Mouse (Mus musculus): ENCODE results near the gene Upk3bl.
"Not testable (repeated sequence)": the region's sequence is repeated elsewhere in the genome, so short reads cannot be mapped to it uniquely, and the experiment has no call there.

Gene Upk3bl

DNA sequence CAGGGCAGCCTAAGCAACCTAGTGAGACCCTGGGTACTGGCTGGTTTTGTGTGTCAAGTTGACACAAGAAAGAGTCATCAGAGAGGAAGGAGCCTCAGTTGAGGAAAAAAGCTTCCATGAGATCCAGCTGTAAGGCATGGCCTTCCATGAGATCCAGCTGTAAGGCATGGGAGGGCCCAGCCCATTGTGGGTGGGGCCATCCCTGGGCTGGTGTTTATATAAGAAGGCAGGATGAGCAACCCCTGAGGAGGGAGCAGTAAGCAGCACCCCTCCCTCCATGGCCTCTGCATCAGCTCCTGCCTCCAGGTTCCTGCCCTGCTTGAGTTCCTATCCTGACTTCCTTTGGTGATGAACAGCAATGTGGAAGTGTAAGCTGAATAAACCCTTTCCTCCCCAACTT is 5.8 kb upstream of the Upk3bl start:
- DNase-seq = not testable (repeated sequence)

DNA sequence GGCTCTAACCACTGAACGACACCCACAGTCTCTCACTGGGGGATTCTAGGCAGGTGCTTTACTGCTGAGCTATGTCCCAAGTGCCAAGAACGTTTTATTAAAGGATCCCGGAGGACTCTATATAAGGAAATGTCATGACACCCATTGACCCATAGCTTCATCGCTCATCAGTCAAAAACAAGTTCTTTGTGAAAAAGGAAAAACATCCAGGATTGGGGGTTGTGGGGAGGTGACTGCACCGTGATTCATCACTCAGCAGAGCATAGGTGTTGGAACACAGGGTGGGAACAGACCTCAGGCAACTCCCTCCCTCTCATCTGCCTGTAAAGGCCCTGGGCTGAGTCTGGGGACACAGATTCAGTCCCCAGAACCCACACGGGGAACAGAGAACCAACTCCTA is 4.4 kb upstream of the Upk3bl start:
- DNase-seq = no peak

DNA sequence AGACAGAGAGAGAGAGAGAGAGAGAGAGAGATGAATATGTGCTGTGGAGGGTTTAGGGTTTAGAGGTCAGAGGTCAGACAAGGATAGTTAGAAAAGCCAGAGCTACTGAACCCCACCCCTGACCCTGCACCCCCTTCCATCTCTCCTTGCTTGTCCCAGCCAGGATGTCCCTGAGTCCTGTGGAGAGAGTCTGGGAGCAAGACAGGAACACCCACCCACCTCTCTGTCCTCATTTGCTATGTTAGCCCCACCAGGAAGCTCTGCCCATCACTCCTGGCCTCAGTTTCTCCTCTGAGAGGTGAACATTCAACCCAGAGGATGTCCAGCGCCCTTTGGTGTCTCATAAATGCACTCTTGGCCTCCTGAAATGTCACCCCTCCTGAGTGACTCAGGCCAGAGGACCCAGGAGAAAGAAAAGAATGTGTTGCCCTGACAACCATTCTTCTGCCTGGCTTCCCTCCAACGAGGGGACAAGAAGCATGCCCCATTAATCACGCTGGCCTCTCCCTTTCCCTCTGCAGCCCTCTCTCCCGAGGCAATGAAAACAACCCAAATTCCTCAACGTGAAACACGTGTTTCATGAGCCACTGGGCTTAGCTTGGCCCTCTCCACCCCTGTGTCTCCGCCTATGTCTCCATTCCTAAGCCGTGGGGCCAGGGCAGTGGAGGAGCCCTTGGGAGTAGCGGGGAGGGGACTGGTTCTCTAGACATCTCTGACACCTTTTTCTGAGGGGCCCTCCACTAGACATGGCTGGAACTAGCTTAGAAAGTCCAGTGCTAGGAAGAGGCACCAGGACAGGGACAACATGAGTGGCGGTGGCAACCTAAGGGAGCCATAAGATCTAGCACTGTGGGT is 2.8 kb upstream of the Upk3bl start:
- peak; percentile 35 for DNase-seq

DNA sequence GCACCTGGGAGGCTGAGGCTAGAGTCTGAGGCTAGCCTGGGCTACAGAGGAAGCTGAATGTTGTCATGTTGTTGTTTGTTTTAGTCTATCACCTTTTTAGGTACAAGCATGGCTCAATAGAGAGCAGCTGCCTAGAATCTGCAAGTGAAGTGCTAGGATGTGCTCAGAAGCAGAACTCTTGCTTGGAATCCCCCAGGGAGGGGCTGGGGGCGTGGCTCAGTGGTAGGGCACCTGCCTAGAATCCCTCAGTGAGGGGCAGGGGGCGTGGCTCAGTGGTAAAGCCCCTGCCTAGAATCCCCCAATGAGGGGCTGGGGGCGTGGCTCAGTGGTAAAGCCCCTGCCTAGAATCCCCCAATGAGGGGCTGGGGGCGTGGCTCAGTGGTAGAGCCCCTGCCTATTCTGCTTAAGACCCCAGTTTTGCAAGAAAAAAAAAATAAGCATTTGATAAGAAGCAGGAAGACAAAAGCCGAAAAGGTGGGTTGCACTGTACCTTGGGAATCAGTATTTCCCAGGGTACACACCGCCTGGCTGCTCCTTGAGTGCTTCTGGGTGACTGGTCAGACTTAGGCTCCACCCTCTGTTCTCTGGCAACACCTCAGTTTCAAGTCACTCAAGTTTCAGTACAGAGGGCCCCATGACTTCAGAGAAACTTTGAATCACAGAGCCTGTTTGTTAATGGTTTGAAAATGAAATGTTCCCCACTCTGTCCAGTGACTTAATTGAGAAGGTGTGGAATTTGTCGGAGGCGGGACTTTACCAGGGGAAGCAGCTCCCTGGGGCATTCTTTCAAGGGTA is 1.2 kb upstream of the Upk3bl start:
- peak; percentile 73 for DNase-seq

DNA sequence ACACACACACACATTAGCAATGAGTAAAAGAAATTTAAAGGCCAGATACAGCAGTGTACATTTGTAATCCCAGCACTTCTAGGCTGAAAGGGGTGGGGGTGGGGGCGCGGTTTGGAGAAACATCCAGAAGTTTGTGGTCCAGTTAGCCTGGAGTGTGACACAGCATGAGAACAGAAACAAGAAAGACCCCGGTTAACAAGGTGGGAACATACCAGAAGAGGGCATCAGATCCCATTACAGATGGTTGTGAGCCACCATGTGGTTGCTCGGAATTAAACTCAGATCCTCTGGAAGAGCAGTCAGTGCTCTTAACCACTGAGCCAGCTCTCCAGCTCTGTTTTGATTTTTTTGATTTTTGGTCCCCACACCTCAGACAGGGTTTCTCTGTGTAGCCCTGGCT is 1.8 kb downstream of the Upk3bl start:
- no peak for DNase-seq

DNA sequence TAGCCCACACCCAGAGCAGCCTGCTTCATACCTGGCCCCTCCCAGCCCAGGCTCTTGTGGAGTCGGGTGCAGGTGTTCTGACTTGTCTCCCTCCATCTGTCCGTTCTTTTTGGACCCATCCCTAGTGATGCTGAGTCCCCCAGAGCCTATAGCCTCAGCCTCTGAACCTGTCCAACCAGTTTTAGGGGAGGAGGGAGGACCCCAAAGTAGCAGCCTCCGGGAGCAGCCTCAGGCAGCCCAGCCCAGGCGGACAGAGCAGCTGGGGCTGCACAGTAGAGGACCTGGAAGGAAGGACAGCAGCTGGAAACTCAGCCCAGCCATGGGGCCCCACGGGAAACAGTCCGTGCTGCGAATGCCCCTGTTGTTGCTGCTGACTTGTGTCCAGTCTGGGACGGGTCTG is 2.8 kb downstream of the Upk3bl start:
- no peak for DNase-seq

DNA sequence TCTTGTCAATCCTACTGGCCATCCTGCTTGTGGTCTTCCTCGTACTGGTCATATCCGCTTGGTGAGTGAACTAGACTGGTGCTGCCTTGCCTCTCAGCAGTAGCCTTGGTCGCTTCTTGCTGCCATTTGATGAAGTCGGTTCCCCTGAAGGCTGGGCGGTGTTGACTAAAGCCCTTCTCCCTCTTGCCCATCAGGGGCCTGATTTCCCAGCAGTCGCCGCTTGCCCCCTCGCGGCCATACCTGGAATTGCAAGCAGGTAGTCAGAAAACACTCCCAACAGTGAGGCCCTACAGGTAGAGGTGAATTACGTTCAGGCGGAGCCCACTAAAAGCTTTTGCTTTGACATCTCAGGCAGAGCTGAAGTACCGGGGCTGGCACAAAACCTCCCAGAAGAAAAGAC is 7.3 kb downstream of the Upk3bl start:
- peak; percentile 86 for DNase-seq

DNA sequence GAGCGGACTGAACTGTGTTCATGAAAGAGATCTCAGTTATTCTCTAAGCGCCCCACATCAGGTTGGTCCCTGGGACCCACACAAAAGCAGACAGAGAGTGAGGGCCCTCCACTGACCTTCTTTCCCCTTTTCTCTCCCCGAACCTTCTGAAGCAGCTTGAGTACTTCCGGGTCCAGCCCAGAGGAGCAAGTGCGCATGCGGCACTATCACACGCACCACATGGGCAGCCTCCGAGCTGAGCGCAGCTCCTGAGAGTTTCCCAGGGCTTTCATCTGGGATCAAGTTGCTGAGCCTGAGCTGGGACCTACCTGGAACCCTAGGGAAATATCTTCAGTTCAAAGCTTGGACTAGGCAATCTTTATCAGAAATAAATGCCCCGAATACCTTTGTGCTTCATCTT is 9.6 kb downstream of the Upk3bl start:
- DNase-seq = no peak

DNA sequence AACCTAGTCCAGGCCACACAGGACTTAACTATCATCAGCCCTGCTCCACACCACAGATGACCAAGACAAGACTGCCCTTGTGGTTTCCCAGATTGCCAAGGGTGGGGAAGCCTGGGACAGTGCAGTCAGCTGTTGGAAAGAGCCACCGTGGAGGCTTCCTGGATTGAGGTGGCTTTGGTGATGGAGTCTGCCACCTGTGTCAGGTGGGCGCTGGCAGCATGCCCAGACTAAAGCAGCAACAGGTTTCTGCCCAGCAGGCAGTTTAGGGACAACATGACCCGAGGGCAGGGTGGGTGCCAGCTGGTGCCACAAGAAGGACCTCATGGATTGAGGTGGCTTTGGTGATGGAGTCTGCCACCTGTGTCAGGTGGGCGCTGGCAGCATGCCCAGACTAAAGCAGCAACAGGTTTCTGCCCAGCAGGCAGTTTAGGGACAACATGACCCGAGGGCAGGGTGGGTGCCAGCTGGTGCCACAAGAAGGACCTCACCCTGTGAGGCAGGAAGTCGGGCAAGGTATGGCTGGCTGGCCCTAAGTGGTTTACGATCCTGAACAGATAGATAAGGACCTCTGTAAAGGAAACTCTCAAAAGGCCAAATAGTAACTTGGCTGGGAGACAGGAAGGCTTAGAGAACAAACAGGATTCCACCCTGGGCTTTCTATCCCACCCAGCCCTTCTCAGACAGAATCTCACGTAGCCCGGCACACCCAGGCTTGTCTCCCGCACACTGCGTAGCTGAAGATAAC is 12.3 kb downstream of the Upk3bl start:
- peak; percentile 66 for DNase-seq

DNA sequence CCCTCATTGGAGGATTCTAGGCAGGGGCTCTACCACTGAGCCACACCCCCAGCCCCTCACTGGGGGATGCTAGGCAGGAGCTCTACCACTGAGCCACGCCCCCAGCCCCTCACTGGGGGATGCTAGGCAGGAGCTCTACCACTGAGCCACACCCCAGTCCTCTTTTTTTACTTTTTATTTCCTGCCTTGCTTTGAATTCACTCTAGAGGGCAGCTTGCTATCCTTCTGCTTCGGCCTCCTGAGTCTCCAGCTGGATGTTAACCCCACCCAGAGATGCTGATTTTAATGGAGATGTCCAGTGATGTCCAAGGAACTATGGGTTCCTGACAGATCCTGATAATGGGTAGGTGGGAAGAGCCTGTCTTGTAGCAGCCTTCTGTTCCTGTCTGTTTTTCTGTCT is 15.1 kb downstream of the Upk3bl start:
- DNase-seq = no peak

DNA sequence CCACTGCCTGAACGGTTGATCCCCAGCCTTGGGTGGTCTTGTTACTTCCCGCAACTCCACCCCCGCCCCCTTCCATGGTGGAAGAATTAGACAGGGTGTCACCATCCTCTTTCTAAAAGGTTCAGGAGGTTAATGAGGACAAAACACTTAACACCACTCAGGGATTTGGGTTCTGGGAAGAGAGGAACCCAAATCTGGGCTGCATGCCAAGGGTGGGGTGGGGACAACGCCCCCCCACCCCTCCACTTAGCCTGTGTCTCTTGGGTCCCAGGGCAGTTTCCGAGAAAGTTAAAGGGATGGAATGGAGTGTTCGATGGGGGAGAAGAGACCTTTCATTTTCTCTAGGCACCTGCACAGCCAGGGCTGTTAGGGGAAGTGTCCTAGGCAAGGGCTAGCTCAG is 18.8 kb downstream of the Upk3bl start:
- no peak for DNase-seq

DNA sequence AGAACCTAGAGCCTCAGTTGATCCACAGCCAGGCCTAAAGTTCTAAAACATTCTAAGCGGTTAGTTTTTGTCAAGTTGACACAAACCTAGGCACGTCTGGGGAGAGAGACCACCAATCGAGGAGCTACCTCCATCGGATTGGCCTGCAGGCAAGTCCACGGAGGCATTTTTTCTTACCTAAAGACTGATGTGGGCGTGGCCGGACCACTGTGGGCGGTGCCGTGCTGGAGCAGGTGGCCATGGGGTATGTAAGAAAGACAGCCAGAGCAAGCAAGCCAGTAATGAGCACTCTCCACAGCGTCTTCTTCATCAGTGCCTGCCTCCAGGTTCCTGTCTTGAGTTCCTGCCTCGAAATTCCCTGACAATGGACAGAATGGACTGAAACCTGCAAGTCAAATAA is 19.2 kb downstream of the Upk3bl start:
- DNase-seq = no peak

DNA sequence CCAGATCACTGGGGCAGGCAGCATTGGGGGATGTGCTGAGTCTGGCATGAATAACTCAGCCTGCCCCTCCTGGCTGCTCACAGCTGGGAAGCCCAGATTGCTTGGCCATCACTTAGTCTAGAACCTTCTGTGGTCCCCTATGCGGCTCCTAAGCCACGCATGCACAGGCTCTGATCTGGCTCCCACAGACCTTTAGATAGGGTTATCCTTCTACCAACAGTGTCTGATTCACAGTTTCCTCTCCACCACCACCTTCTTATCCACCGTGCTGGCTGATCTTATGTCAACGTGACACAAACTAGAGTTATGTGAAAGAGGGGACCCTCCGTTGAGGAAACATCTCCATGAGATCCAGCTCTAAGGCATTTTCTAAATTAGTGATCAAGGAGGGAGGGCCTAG is 20.8 kb downstream of the Upk3bl start:
- DNase-seq = no peak

DNA sequence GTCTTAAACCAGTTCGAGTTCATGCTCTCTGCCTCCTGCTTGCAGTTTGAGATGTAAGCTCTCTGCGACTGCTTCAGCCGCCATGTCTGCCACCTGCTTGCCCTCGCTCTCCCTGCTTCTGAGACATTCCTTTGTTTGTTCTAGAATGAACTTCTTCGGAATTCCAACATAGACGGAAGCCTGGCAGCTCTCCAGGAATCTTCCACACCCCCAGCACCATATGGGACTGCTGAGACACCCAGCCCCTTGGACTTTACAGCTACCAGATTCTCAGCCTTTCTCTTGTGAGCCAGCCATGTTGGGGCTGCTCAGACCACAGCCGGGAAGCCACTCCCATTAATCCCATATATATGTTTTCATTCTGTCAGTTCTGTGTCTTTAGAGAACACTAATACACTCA is 22.0 kb downstream of the Upk3bl start:
- DNase-seq = no peak

DNA sequence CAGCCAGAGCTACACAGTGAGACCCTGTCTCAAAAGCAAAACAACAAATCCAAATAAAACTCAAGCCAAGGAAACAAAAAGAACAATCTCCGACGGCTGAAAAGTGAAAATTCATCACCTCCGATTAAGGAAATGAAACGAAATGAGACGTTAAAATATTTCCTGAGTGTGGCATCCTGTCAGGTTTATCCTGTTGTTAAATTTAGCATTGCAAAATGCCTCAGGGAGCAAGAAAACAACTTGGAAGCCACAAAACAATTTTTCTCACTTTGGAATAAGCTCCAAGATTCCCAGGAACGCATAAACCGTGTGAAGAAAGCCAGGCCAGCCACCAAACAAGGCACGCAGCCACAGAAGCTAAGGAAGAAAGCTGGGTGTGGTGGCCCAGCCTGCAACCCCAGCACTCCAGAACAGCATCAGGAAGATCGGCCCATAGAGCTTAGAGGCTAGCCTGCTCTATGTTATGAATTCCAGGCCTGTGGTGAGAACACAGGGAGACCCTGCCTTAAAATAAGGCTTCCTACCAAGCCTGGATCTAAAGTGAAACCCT is 22.8 kb downstream of the Upk3bl start:
- DNase-seq = no peak

DNA sequence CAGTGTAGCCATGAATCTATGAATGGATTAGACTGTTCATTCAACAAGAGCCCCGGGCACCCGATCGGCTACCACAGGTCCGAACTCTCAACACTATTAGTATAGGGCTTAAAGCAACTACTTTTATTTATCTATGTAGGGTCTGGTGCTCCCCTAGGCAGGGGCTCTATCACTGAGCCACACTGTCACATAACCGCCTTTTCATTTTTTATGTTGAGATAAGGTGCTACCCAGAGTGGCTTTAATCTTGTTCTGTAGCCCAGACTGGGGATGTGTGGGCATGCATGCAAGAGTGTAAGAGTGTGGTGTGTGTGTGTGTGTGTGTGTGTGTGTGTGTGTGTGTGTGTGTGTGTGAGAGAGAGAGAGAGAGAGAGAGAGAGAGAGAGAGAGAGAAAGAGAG is 23.8 kb downstream of the Upk3bl start:
- no peak for DNase-seq

DNA sequence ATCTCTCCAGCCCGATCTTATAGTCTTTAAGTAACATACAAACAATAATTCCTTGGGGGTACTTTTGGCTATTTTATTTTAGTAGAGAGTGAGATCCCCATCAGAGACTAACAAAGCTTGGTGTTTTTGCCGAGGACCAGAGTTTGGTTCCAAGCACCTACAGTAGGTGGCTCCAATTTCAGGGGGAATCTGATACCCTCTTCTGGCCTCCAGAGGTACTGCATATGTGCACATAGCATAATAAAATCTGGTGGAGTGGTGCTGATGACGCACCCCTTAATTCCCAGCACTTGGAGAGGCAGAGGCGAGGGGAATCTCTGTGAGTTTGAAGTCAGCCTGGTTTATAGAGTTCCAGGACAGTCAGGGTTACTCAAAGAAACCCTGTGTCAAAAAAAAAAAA is 28.1 kb downstream of the Upk3bl start:
- DNase-seq = no peak

DNA sequence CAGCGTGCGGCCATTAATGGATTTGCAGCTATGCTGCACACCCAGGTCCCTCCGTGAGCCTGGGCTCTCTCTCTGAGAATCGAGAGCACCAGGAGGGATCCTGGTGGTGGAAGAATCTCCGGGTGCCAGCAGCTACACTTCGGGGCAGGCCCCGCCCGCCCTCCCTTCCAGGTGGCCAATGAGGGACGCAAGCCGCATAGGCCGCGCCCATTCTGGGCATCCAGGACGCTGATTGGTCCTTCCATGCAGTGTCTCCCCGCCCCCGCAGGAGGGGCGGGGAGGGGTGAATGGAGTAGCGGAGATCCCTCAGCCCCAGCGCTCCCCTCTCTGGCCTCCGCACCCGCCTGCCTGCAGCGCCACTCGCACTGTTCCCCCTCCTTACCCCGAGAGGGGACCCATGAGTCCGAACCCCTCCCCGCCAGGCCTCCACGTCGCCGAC is 29.4 kb downstream of the Upk3bl start, which contains the start of gene Rasa4:
TSS of gene Rasa4 (plus strand) at position 248 of the 439 bp plus-strand sequence.
- peak; percentile 97 for DNase-seq

DNA sequence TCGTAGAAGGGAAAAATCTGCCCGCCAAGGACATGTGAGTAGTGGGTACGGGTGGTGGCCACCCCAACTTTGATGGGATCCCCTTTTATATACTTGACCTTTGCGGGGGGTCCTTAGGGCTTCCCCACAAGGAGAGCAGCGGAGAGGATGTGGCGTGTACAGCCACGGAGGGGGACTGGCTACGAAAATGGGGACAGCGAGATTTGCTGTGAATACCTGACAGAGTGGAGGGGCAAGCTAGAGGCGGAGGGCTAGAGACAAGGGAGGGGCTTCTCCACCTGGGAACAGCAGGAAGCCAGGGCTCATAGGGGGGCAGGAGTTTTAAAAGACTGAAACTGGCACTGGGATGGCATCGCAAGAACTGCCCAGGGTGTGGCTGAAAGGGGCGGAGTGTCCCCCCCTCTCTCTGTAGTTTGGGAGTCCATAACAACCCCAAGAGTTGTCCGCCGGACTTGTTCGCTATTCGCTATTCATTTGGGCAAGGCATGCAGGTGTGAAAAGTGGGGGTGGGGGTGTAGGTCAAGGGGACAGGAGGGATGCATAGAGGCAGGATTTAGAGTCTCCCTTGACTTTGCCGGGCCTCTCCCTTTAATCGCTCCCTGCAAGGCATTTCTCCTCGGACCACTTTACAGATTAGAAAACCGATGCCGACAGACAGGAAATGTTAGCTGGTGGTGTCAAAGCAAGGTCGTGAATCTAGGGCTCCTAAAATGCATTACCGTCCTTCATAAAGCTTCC is 30.0 kb downstream of the Upk3bl start:
- peak; percentile 31 for DNase-seq

DNA sequence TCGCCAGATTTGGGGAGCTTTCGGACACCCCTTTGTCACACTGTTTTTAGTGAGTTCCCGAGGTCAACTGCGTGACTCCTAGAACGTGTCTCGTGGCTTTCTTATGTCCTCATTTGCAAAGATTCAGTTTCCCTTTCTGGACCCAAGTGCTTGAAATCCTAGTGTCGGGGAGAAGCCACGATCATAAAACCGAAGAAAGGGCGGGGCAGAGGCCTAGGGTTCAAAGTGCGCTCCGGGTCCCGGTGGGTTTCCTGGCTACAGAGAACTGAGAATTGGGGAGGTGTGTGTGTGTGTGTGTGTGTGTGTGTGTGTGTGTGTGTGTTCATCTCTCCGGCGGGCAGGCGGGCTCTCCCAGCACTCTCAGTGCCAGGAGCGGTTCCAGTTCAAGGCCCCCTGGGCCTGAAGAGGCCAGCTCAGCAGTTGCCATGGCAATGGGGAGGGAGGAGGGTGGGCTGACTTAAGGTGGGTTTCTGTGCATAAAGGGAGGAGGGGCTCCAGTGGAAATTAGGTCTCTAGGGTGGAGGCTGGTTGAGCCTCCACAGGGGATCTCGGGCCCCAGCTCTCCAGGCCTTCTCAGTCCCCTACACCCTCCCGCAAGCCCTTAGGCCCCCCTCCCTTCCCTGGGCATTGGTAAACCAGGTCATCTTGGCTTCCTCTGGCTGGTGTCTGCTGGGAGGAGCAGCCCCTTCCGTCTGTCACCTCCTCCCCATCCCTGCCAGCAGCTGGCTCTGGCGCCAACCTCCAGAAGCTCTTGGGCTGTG is 30.8 kb downstream of the Upk3bl start:
- DNase-seq = peak; percentile 9

DNA sequence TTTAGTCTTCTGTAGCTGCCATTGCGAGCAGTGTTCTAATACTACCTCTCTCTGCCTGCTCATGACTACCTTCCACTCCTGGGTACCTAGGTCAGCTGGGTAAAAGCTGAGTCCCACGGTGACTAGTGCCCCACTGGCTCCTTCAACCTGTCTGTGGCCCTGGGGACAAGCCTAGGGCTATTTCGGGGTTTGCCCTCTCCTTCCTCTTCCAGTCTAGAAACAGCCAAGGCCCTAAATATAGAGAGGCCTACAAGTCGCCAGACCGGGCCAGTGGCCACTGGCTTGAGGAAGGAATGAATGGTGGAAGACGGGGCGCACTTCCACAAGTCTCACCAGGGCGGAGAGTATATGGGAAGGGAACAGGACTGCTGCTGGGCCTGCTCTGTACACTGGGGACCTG is 32.0 kb downstream of the Upk3bl start:
- no peak for DNase-seq

Measured in lung, postnatal 36 days (tissue).